Mouse (Mus musculus) kidney, adult 2 months (tissue): ENCODE measurements at regions not wholly inside any gene's neighbourhood (a gene's known extent, or its start where the extent isn't known, plus 50 kb on each side); places are given as distances from the start of the nearest gene placed in this dataset.

Experiments
- CTCF ChIP-seq: fragments of 200-500 bp; conservative IDR thresholded peaks from 2 replicates; pipeline ENCODE4 v1.5.1; 2011; ENCODE audit warnings: low read depth, mild to moderate bottlenecking, control low read depth, low read length, moderate library complexity, mixed read lengths; ENCODE audit not compliant: insufficient read depth, insufficient read length
- POLR2A ChIP-seq: fragments of 200-500 bp; IDR thresholded peaks from one replicate; pipeline ENCODE4 v1.6.1; 2011; ENCODE audit warnings: low read depth, low read length, control low read depth

DNA sequence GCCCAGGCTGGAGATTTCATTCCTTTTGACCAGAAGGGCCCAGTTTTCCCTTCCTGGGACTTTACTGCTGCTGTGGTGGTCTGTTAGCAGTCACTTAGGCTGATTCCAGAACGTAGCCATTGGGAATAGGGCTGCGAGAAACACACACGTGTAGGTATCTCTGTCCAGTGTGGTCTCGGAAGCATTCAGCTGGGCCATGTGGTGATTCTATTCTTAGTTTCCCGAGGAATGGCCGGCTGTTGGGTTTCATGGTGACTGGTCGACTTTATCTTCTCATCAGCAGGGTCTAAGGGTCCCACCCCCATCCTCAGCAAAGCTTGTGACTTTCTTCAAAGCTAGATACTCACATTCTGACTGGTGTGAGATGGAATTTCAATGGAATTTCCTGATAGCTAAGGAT lies 59.2 kb upstream of the Tmpo start:
- TF ChIP-seq CTCF (no peak), POLR2A (no peak)
